Mouse (Mus musculus): ENCODE data around the gene Col10a1. TPM values are rescaled to one million over a fixed set of nuclear protein-coding genes. Genes with fewer than 3 reads are reported as not detected.
"Not testable (repeated sequence)": the region's sequence is repeated elsewhere in the genome, so short reads cannot be mapped to it uniquely, and the experiment has no call there.

Gene Col10a1
- total RNA-seq (2015; ENCODE audit: low replicate concordance) (not detected in 2 replicates), total RNA-seq (2017; ENCODE audit: low replicate concordance) (not detected in 2 replicates)

DNA sequence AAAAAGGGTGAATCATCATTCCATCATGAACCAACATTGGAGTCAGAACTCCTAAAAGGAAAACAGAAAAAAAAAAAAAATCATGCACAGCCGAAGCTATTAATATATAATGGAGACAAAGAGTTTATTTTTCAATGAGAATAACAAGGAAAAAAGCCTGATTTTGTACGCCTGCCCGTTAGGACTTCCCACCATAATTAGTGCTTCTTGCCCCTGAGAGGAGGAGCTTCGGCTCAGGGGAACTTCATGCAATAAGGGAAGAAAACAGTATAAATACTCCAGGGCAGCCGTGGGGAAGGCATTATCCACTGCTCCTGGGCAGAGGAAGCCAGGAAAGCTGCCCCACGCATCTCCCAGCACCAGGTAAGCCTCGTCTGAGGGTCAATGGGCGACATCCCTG, at the start of gene Col10a1:
Col10a1 (plus strand) TSS at position 301 of the 400 bp plus-strand sequence.
- ATAC-seq (replicated peaks; ENCODE audit: low FRiP score, poor library complexity, severe bottlenecking) = no peak

DNA sequence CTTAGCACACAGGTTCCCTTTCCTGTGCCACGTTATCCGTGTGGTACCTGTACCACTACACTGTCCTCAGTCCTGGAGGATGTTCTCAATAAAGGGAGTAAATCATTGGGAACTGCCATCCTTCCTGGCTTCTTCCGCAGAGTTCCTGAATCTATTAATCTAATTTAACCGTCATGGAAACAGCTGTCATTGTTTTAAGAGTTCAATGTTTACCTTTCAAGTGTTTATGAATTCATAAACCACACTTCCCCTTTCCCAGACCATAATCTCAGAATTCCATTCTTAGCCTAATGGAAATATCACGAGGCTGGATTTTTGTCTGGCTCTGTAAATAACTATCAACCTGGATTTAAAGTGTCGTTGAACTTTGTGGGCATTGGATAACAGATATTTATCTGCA, 48.8 kb upstream of the Col10a1 start:
- no peak for ATAC-seq (replicated peaks; ENCODE audit: low FRiP score, poor library complexity, severe bottlenecking)

DNA sequence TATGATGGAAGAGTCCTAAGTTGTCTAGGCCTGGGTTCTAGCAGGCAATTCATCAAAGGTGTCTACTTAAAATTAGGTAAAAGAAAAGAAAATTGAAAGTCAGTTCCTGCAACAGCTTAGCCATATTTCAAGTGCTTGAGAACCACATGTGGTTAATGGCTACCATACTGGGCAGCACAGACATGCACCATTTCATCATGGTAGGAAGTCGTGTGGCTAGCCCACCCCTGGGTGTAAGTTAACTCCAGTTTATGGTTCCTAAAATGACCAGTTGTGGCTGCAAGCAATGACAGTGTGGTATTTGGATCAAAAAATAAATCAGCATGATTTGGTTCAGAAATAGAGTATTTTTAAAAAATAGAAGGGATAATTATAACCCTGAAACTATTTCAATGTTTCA, 47.9 kb upstream of the Col10a1 start:
- ATAC-seq (replicated peaks; ENCODE audit: low FRiP score, poor library complexity, severe bottlenecking) = no peak

DNA sequence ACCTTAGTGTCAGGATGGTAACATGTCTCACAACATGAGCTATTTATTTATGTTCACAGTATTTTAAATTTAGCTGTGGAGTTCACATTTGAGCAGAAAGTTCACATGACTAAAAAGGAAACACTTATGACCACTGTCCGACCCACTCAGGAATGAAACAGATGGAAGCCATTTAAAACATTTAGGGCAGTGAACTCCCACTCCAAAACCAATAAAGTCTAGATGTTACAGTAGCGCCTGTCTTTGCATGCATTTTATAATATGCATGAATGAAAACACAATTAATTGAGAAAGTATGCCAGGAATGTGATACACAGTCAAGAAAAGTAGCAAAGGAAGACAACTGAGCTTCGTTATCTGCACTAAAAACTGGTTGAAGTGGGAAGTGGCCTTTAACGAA, 37.6 kb upstream of the Col10a1 start:
- ATAC-seq (replicated peaks; ENCODE audit: low FRiP score, poor library complexity, severe bottlenecking) = no peak

DNA sequence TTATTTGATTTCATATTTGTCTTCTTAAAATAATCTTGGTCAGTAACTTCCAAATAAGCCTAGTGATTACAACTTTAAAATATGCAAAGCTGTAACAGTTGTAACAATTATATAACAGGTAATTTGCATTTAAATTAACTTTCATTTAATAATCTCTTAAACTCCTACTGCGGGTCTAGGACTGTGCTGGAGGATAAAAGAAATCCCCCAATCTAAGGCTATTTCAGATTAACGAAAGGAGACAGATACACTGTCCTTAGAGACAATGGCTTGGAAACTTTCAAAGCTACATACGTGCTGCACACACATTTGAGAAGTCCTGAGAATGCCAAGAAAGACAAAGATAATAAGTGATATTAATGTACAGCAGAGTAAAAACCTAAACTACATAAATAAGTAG, 31.5 kb upstream of the Col10a1 start:
- ATAC-seq (replicated peaks; ENCODE audit: low FRiP score, poor library complexity, severe bottlenecking) = no peak

DNA sequence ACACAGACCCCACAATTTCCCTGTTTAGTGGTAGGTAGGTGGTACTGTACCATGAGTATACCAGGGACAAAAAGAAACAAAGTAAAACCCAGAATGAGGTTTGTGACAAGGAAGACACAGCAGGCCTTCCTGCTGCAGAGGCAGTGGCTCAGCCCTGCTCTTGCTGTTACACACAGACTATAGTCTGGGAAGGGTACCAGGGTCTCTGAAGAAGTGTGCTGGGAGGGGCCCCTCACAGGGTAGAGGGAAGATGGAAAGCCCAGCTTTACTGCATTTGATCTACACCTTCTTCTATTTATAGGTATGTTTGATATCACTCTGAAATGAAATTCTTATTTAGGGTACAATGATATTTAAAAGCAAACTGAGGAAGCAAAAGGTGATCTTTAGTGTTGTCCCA, 26.0 kb upstream of the Col10a1 start:
- no peak for ATAC-seq (replicated peaks; ENCODE audit: low FRiP score, poor library complexity, severe bottlenecking)

DNA sequence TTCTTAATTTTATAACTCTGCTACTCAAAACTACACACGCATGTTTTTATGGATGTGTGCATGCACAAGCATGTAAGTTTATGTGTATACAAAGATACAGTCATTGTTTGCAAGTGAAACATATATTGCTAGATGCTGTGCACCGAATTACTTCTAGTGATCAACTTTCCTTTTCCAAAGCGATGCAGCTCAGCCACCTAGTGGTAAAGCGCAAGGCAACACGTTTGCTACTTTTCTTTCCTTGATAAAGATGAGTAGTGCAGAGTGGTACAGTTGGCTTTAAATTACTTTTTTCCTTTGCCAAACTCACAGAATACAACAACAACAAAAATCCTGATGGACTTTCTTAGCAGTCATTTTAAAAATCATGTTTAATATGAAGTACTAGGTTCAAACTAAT, 21.6 kb upstream of the Col10a1 start:
- no peak for ATAC-seq (replicated peaks; ENCODE audit: low FRiP score, poor library complexity, severe bottlenecking)

DNA sequence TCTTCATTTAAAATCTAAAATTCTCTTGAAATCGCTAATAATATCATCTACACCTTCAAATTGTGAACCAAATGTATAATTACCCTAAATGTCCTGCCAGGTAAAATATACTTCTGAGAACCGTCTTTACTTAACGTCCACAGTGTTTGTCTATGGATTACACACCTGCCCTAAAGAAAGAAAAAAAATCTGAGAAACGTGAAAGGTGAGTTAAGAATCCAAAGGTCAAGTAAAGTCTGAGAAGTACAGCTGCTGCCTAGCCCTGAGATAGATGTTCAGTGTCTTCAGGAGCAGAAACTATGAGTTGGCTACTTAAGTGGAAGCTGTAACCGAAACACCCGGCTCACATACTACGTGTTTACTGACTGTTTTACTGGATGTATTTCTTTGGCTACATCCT, 16.4 kb upstream of the Col10a1 start:
- ATAC-seq (replicated peaks; ENCODE audit: low FRiP score, poor library complexity, severe bottlenecking) = no peak

DNA sequence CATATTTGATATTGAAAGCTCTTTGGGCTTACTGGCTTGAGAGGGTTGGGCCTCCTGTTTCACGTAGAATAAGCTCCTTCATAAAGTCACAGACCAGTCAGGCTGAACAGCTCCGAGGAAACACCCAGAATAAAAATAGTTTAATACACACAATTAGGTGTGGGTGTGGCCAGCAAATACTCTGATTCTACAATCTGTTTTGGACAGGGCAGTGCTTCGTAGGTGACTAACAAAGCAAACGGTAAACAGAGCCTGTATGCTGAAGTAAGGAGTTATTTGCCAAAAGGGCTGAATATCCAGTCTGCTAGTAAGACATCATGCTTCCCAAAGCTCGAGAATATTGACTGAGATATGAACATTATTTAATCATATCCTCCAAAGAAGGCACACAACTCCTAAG, 4.1 kb upstream of the Col10a1 start:
- ATAC-seq (replicated peaks; ENCODE audit: low FRiP score, poor library complexity, severe bottlenecking) = no peak

DNA sequence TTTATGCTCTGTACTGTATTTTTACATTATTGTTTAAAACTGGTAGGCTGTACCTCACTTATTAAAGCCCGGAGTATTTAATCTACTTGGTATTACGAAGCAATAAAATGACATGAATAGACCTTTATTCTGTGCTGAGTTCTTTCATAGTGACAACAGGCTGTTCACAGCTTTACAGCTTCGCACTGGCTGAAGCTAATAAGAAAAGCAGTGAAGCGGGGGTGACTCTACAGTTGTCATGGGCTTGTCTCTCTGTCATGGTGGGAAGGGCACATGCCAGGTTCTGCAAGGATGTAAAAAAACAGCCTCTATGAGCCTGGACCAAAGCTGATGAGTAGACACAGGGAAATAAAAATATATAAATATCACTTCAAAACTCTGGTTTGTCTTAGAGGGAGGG, 7.2 kb downstream of the Col10a1 start:
- ATAC-seq (replicated peaks; ENCODE audit: low FRiP score, poor library complexity, severe bottlenecking) = no peak

DNA sequence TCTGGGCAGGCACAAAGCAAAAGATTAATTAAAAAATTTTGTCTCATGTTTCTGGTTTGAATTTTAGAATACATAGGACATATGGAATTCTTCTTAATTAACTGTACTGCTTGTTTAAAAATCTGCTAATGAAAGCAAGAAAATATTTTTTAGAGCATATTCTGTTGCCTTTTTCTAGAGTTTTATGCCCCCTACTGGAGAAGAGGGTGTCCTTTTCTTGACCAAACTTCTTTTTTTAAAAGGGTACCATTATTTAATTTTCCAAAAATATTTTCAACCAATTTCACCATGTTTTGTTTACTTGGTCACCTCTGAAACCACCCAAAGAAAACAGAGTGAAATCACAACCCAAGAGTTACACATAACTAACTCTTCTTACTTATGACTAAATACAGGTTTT, 9.5 kb downstream of the Col10a1 start:
- ATAC-seq (replicated peaks; ENCODE audit: low FRiP score, poor library complexity, severe bottlenecking) = no peak

DNA sequence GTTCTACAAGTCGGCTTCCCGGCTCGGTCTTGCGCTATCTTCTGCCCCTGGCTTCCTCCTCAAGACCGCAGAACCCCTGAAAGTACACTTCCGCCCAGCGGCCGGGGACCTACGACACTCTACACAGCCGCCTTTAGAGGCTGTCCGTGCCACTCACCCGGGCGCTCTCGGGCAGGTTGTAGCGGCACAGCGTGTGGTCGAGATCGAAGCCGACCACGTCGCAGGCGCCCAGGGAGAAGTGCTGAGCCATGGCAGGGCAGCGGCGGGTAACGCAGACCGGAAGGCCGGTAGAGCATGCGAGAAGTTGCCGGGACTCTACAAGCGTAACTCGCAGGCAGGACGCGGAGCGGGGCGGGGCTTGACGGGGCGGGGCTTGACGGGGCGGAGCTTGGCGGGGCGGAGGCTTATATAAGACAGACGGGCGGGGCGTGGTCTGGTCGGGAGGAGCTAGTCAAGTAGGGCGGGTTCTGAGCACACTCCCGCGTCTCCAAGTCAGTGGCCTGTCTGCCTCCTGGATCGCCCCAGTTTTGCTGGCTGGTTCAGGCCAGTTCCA, 28.5 kb downstream of the Col10a1 start, which contains the start of gene Nt5dc1:
Nt5dc1 (minus strand) TSS at position 349 of the 553 bp plus-strand sequence.
- peak; percentile 95 for ATAC-seq (replicated peaks; ENCODE audit: low FRiP score, poor library complexity, severe bottlenecking)

DNA sequence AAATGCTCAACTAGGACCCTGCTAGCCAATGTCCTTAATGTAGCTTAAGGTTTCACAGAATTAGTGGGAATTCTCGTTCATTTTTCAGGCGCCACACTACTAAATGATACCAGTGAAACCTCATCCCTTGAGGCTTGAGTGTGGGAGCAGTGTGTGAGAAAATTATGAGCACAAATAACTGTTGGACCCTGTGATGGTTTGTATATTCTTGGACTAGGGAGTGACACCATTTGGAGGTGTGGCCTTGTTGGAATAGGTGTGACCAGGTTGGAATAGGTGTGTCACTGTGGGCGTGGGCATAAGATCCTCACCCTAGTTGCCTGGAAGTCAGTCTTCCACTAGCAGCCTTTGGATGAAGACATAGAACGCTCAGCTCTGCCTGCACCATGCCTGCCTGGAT, 29.0 kb downstream of the Col10a1 start:
- peak; percentile 18; the same call in 1 of the 2 replicates for ATAC-seq (replicated peaks; ENCODE audit: low FRiP score, poor library complexity, severe bottlenecking)

DNA sequence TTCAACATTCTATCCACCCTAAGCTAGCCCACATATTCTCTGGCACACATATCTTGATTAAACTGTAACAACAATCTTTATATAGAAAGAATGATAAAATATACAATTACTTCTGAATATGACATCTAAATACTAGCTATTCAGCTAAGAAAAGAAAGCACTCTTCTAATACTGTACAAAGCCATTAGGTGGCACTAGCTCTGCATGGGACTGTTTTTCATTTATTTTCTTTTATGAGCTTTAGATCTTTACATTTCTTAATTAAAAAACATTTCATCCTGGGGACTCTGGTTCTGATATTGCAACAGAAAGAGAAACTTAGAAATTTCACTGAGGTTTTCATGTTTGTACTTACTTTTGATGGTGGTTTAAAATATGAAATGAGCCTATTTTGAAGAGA, 42.0 kb downstream of the Col10a1 start:
- no peak for ATAC-seq (replicated peaks; ENCODE audit: low FRiP score, poor library complexity, severe bottlenecking)

DNA sequence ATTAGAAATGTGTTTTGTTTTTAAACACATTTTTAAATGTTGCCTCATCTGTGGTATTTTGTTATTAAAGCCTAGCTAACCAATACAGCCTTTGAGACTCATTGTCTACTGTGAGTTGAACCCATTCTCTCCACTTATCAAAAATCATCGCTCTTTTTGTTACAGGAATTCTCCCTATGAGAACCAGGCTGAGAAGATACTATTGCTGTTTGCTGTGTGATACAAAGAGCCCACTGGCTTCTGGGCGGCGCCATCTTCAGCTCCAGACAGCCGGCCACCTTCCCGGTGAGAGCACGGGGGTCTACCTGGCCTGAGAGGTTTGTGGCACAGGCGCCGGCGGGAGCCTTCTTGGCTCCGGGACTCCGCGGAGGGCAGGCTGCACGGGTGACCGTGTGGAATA, 44.4 kb downstream of the Col10a1 start:
- not testable (repeated sequence) for ATAC-seq (replicated peaks; ENCODE audit: low FRiP score, poor library complexity, severe bottlenecking)

Other genes with a start within 250 kb of the Col10a1 start
- 0.84 and 6.5 TPM in 2 replicates for gene Dse, start 182.3 kb upstream of the Col10a1 start, total RNA-seq (2015; ENCODE audit: low replicate concordance)
- gene Dse, start 182.3 kb upstream of the Col10a1 start, total RNA-seq (2017; ENCODE audit: low replicate concordance) = 2.6 and 3.3 TPM in 2 replicates
- 22.3 and 28.1 TPM in 2 replicates for gene Tspyl1, start 107.8 kb upstream of the Col10a1 start, total RNA-seq (2015; ENCODE audit: low replicate concordance)
- 25.0 and 30.9 TPM in 2 replicates for gene Tspyl1, start 107.8 kb upstream of the Col10a1 start, total RNA-seq (2017; ENCODE audit: low replicate concordance)
- not detected in 2 replicates for gene Tspyl4, start 92.5 kb upstream of the Col10a1 start, total RNA-seq (2015; ENCODE audit: low replicate concordance)
- gene Tspyl4, start 92.5 kb upstream of the Col10a1 start, total RNA-seq (2017; ENCODE audit: low replicate concordance) = 0.77 TPM in 1 of 2 replicates, not detected in the other
- 12.3 and 15.9 TPM in 2 replicates for gene Nt5dc1, start 28.6 kb downstream of the Col10a1 start, total RNA-seq (2015; ENCODE audit: low replicate concordance)
- 7.6 and 11.8 TPM in 2 replicates for gene Nt5dc1, start 28.6 kb downstream of the Col10a1 start, total RNA-seq (2017; ENCODE audit: low replicate concordance)
- 2.9 TPM in 1 of 2 replicates, not detected in the other for gene Frk, start 93.4 kb downstream of the Col10a1 start, total RNA-seq (2015; ENCODE audit: low replicate concordance)
- not detected in 2 replicates for gene Frk, start 93.4 kb downstream of the Col10a1 start, total RNA-seq (2017; ENCODE audit: low replicate concordance)

Data from erythroid progenitor cell, adult 5-6 weeks (primary cell).